Mouse (Mus musculus) hindbrain, embryonic 10.5 days (tissue): ENCODE results near the gene Yjefn3. TPM values are rescaled to one million over a fixed set of nuclear protein-coding genes. Genes with fewer than 3 reads are reported as not detected.

Source experiments
- polyA plus RNA-seq: library from polyadenylated mRNA; unstranded; fragments of >200 nt; fragmentation: Nextera tagmentation; extraction: Ambion mirVana; gene quantifications from 2 replicates; pipeline ENCODE4 v1.2.1, GENCODE M21; 2016

Yjefn3 gene
- polyA plus RNA-seq, 1 experiment from 2014 or later, result 7.3 TPM

Other genes starting within 250 kb of the Yjefn3 start
- gene Zfp964, start 248.2 kb downstream of the Yjefn3 start, polyA plus RNA-seq, result 2.3 and 2.8 TPM in 2 replicates
- 28.0 and 34.2 TPM in 2 replicates for gene Zfp869, start 192.0 kb downstream of the Yjefn3 start, polyA plus RNA-seq
- 6.2 and 6.3 TPM in 2 replicates for gene Zfp963, start 152.7 kb downstream of the Yjefn3 start, polyA plus RNA-seq
- gene Gm20422, start 127.8 kb downstream of the Yjefn3 start, polyA plus RNA-seq, result 0.58 and 1.1 TPM in 2 replicates
- 61.1 and 61.6 TPM in 2 replicates for gene Atp13a1, start 111.5 kb downstream of the Yjefn3 start, polyA plus RNA-seq
- gene Zfp866, start 111.5 kb downstream of the Yjefn3 start, polyA plus RNA-seq, result 31.5 and 33.1 TPM in 2 replicates
- 10.4 and 16.5 TPM in 2 replicates for gene Gmip, start 94.0 kb downstream of the Yjefn3 start, polyA plus RNA-seq
- gene Lpar2, start 80.3 kb downstream of the Yjefn3 start, polyA plus RNA-seq, result 0.63 and 0.73 TPM in 2 replicates
- 39.8 and 49.9 TPM in 2 replicates for gene Pbx4, start 70.2 kb downstream of the Yjefn3 start, polyA plus RNA-seq
- gene Cilp2, start 15.0 kb downstream of the Yjefn3 start, polyA plus RNA-seq, result 0.44 and 0.47 TPM in 2 replicates
- 4.7 and 4.8 TPM in 2 replicates for gene Tssk6, start 528 bp downstream of the Yjefn3 start, polyA plus RNA-seq
- 166 and 177 TPM in 2 replicates for gene Ndufa13, start 154 bp downstream of the Yjefn3 start, polyA plus RNA-seq
- 46.9 and 50.3 TPM in 2 replicates for gene Gatad2a, start 93.7 kb upstream of the Yjefn3 start, polyA plus RNA-seq
- gene Mau2, start 140.0 kb upstream of the Yjefn3 start, polyA plus RNA-seq, result 62.6 and 66.8 TPM in 2 replicates
- 51.3 and 54.2 TPM in 2 replicates for gene Sugp1, start 140.1 kb upstream of the Yjefn3 start, polyA plus RNA-seq
- gene Tm6sf2, start 170.2 kb upstream of the Yjefn3 start, polyA plus RNA-seq, result 0.56 and 0.88 TPM in 2 replicates
- 0.12 and 0.20 TPM in 2 replicates for gene Hapln4, start 180.7 kb upstream of the Yjefn3 start, polyA plus RNA-seq
- gene Ncan, start 218.2 kb upstream of the Yjefn3 start, polyA plus RNA-seq, result 20.2 and 67.1 TPM in 2 replicates
- 37.0 and 38.0 TPM in 2 replicates for gene Nr2c2ap, start 228.6 kb upstream of the Yjefn3 start, polyA plus RNA-seq
- gene Rfxank, start 236.4 kb upstream of the Yjefn3 start, polyA plus RNA-seq, result 19.5 and 20.6 TPM in 2 replicates
- 46.9 and 48.3 TPM in 2 replicates for gene Borcs8, start 236.8 kb upstream of the Yjefn3 start, polyA plus RNA-seq
- gene Mef2b, start 237.0 kb upstream of the Yjefn3 start, polyA plus RNA-seq, result 0.58 and 0.76 TPM in 2 replicates